Mouse (Mus musculus) telencephalon, adult 2 months (tissue): ENCODE results near the gene Cul1.

Experiments
- DNase-seq: peaks from one replicate; pipeline ENCODE4 v3.0.0-alpha.2; 2011; ENCODE audit warnings: low read depth, low spot score

The Cul1 gene

GRCm38 (mm10) chr6:47472444-47472843, 19.2 kb downstream of the Cul1 start:
- DNase-seq = no peak

DNA sequence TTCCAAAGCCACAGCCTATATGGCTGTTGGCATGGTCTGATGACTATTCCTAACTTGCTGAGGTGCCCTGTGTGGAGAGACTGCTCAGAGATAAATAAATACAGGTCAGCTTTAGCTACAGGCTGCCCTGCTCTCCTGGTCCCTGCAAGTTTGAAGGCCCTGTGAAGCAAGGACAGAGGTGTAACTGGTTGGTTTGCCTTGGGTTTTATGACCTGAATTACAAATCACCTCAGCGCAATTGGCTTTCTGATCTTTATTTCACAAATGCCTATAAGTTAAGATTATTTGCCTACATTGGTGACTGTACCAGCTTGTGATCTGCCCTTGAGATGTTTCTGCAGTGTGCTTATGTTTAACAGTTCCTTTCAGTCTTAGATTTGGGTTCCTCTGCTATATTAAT, 28.8 kb downstream of the Cul1 start:
- DNase-seq = no peak

- DNase-seq = no peak
These were observed 41.4 kb downstream of the Cul1 start for GRCm38 (mm10) chr6:47494562-47494961.

- DNase-seq = no peak
These were observed 66.8 kb downstream of the Cul1 start for GRCm38 (mm10) chr6:47520030-47520429.

DNA sequence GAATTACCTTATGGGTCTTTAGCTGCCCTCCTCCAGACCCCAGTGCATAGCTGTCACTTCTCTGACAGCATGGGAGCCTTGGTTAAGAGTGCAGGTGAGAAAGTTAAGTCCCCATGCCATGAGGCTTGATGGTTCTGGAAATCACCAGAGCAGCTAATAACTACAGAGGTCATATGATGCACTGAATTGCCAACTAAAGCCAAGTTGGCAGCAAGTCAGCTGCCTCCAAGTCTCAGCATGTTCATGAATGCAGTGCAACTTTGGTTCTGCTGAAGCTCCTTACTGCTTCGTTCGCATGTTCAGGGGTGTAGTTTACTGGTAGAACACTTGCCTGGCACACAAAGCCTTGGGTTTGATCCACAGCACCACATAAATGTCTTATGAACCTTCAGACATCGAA, 69.2 kb downstream of the Cul1 start:
- DNase-seq = no peak

GRCm38 (mm10) chr6:47525041-47525440, 71.8 kb downstream of the Cul1 start:
- DNase-seq = no peak

- no peak for DNase-seq
These were observed 73.2 kb downstream of the Cul1 start for GRCm38 (mm10) chr6:47526446-47526845.

DNA sequence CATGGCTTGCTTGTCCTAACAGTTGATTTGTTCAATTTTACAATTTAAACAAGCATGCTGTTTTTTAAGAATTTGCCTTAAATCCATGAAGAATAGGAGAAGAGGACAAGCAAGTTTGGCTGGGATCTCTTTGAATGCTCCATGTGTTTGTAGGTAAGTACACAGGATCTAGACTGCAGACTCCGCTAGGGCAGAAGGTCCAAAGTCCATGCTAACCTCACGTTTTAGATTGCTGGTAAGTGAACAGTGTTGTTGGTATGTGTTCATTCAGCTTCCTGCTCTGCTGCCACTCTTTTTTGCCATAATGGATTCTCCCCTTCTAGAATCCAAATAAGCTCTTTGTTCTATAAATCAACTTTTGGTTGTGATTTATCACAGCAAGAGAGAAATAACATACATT, 73.9 kb downstream of the Cul1 start:
- DNase-seq = no peak

- no peak for DNase-seq
These were observed 74.5 kb downstream of the Cul1 start for GRCm38 (mm10) chr6:47527655-47528054.

- no peak for DNase-seq
These were observed 79.3 kb downstream of the Cul1 start for GRCm38 (mm10) chr6:47532547-47532946.

DNA sequence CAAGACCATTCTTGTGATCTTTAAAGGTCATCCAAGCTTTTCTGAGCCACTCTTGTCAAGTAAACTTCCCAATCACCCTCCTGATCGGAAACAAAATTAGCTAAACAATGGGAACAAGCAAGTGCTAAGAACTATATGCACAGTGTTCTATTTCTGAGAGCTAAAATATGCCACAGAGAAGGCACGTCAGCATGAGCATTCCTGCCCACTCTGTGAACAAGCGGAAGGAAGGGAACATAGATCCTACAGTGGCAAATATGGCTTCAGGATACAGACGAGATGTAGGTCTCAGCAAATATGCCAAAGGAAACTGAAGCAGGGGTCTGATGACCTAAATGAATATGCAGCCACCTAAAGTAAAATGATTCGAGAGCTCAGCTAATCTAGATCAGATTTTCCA, 82.1 kb downstream of the Cul1 start:
- DNase-seq = no peak

GRCm38 (mm10) chr6:47552280-47552679, 99.1 kb downstream of the Cul1 start:
- DNase-seq = no peak

- no peak for DNase-seq
These were observed 106.1 kb downstream of the Cul1 start for GRCm38 (mm10) chr6:47559287-47559686.

GRCm38 (mm10) chr6:47560407-47560806, 107.2 kb downstream of the Cul1 start:
- no peak for DNase-seq

- no peak for DNase-seq
These were observed 107.6 kb downstream of the Cul1 start for GRCm38 (mm10) chr6:47560846-47561245.

DNA sequence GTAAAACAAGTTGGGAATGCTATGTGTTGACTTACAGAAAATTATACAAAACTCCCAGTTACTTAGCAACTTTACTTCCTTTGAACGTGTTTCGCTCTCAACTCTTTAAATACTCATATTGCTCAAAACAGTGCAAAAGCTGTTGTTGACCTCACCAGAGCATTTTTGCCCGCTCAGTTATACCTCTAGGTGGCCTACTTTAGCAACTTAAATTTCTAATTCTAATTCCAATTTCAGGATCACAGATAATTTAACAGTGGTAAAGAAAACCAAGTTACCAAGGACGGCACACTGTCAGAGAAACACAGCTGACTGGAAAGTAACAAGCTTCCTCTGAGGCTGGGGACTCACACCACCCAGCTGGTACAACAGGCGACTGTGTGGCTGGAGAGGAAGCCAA, 108.2 kb downstream of the Cul1 start:
- DNase-seq = no peak

- DNase-seq = no peak
These were observed 112.3 kb downstream of the Cul1 start for GRCm38 (mm10) chr6:47565326-47566035.

DNA sequence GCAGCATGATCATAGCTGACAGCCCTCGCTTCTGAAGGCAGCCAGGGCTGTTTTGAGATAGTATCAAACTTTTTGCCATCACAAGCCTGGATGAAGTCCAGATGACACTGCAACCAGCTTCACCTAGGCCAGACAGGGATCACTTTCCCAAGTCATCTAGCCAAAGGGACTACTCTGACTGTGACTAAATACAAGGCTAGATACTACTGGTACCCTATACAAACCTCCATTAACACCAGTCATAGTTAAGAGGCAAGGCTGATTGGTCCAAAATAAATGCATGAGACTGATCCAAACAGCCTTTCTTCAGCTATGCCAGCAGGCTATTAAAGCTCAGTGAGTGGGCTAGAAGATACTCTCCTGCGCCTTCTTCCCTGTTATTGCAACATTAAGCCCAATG, 119.7 kb downstream of the Cul1 start:
- no peak for DNase-seq
